Mouse (Mus musculus) CH12.LX (cell line): ENCODE data around the gene Cbr2. TPM values are rescaled to one million over a fixed set of nuclear protein-coding genes. Genes with fewer than 3 reads are reported as not detected.

Experiments used
- DNase-seq: peaks from one replicate; pipeline ENCODE4 v3.0.0-alpha.2; 2013; ENCODE audit errors: extremely low read depth
- H3K27ac ChIP-seq: 2 replicates; pipeline ENCODE4 v1.5.1; 2012; ENCODE audit warnings: low read depth, mild to moderate bottlenecking, control low read depth, moderate library complexity; ENCODE audit not compliant: insufficient read depth
- H3K27me3 ChIP-seq: replicated peaks from 2 replicates; pipeline ENCODE3; 2012; ENCODE audit warnings: inconsistent platforms
- H3K36me3 ChIP-seq, 2 experiments: replicated peaks in 1 of 2; 2 replicates each; pipeline versions ENCODE3 to v1.6.1; 2012; ENCODE audit warnings: inconsistent platforms in 1 of 2, low read length in 1 of 2, mild to moderate bottlenecking in 1 of 2, mixed read lengths in 1 of 2, moderate library complexity in 1 of 2; ENCODE audit not compliant: control insufficient read depth in 1 of 2, insufficient read depth in 1 of 2
- H3K4me1 ChIP-seq, 2 experiments: 2 replicates each; pipeline ENCODE4 v1.6.1; 2012; ENCODE audit warnings: inconsistent platforms in 1 of 2, moderate library complexity in 1 of 2; ENCODE audit not compliant: insufficient read depth in 2 of 2, control insufficient read depth in 1 of 2
- H3K4me2 ChIP-seq: 2 replicates; pipeline ENCODE4 v1.6.1; 2012; ENCODE audit warnings: low read depth, mild to moderate bottlenecking, control low read depth; ENCODE audit not compliant: poor library complexity, insufficient read depth, severe bottlenecking
- H3K4me3 ChIP-seq, 3 experiments: fragments of 150-350 bp in 1 of 3; sonication (generic) in 1 of 3; replicated peaks in 1 of 3; 2 replicates each; pipeline versions ENCODE3 to v1.5.1; 2011 to 2012; ENCODE audit warnings: low read depth in 2 of 3, low read length in 2 of 3, mild to moderate bottlenecking in 2 of 3, moderate library complexity in 2 of 3, control low read depth in 1 of 3, improper control_type of control experiment in 1 of 3, inconsistent platforms in 1 of 3, mixed read lengths in 1 of 3; ENCODE audit not compliant: poor library complexity in 1 of 3
- H3K79me2 ChIP-seq: replicated peaks from 2 replicates; pipeline ENCODE4 v1.6.1; 2012; ENCODE audit warnings: mild to moderate bottlenecking, moderate library complexity; ENCODE audit not compliant: control insufficient read depth, poor library complexity, insufficient read depth, severe bottlenecking; ENCODE audit errors: extremely low read depth
- H3K9ac ChIP-seq: 2 replicates; pipeline ENCODE4 v1.6.1; 2012; ENCODE audit warnings: low read depth, mild to moderate bottlenecking, control low read depth, moderate library complexity; ENCODE audit not compliant: insufficient read depth
- H3K9me3 ChIP-seq: replicated peaks from 2 replicates; pipeline ENCODE3; 2012; ENCODE audit warnings: low read length, inconsistent platforms, mixed read lengths
- BHLHE40 ChIP-seq: IDR thresholded peaks from 2 replicates; pipeline ENCODE4 v1.6.1; 2011; ENCODE audit warnings: mild to moderate bottlenecking, low read depth, low read length, improper control_type of control experiment
- CHD1 ChIP-seq: IDR thresholded peaks from 2 replicates; pipeline ENCODE4 v1.6.1; 2012; ENCODE audit warnings: low read depth, low read length, improper control_type of control experiment, inconsistent platforms
- CHD2 ChIP-seq: IDR thresholded peaks from 2 replicates; pipeline ENCODE4 v1.6.1; 2011; ENCODE audit warnings: low read length, improper control_type of control experiment
- CTCF ChIP-seq, 2 experiments: IDR thresholded peaks in 1 of 2; conservative IDR thresholded peaks in 1 of 2; 2 replicates each; pipeline ENCODE4 v1.5.1; 2011 to 2012; ENCODE audit warnings: low read depth in 2 of 2, low read length in 2 of 2, improper control_type of control experiment in 1 of 2, inconsistent platforms in 1 of 2, mild to moderate bottlenecking in 1 of 2, moderate library complexity in 1 of 2
- ELF1 ChIP-seq: IDR thresholded peaks from 2 replicates; pipeline ENCODE4 v1.6.1; 2014; ENCODE audit warnings: low read depth, mild to moderate bottlenecking, inconsistent platforms, low read length, improper control_type of control experiment
- EP300 ChIP-seq: IDR thresholded peaks from 2 replicates; pipeline ENCODE4 v1.6.1; 2011; ENCODE audit warnings: low read length, improper control_type of control experiment
- ETS1 ChIP-seq: conservative IDR thresholded peaks from 2 replicates; pipeline ENCODE4 v1.6.1; 2012; ENCODE audit warnings: low read depth, mild to moderate bottlenecking, inconsistent platforms, low read length, improper control_type of control experiment, moderate library complexity
- HCFC1 ChIP-seq: IDR thresholded peaks from 2 replicates; pipeline ENCODE4 v1.6.1; 2012; ENCODE audit warnings: low read depth, mild to moderate bottlenecking, inconsistent platforms, low read length, improper control_type of control experiment
- JUN ChIP-seq: IDR thresholded peaks from 2 replicates; pipeline ENCODE4 v1.6.1; 2011; ENCODE audit warnings: low read depth, mild to moderate bottlenecking, low read length, improper control_type of control experiment, moderate library complexity; ENCODE audit not compliant: insufficient read depth
- JUND ChIP-seq: conservative IDR thresholded peaks from 2 replicates; pipeline ENCODE4 v1.6.1; 2011; ENCODE audit warnings: low read depth, low read length, improper control_type of control experiment
- KAT2A ChIP-seq: IDR thresholded peaks from 2 replicates; pipeline ENCODE4 v1.6.1; 2012; ENCODE audit warnings: low read length, improper control_type of control experiment, inconsistent platforms; ENCODE audit not compliant: insufficient replicate concordance
- MAX ChIP-seq: IDR thresholded peaks from 2 replicates; pipeline ENCODE4 v1.6.1; 2011; ENCODE audit warnings: low read length, improper control_type of control experiment
- MAZ ChIP-seq: IDR thresholded peaks from 2 replicates; pipeline ENCODE4 v1.6.1; 2012; ENCODE audit warnings: low read depth, mild to moderate bottlenecking, inconsistent platforms, low read length, improper control_type of control experiment, moderate library complexity
- MEF2A ChIP-seq: IDR thresholded peaks from 2 replicates; pipeline ENCODE4 v1.6.1; 2014; ENCODE audit warnings: low read depth, mild to moderate bottlenecking, inconsistent platforms, low read length, improper control_type of control experiment, borderline replicate concordance
- MXI1 ChIP-seq: IDR thresholded peaks from 2 replicates; pipeline ENCODE4 v1.6.1; 2011; ENCODE audit warnings: mild to moderate bottlenecking, low read depth, low read length, improper control_type of control experiment
- MYC ChIP-seq: IDR thresholded peaks from 2 replicates; pipeline ENCODE4 v1.6.1; 2011; ENCODE audit warnings: low read depth, mild to moderate bottlenecking, improper control_type of control experiment, low read length
- NELFE ChIP-seq: IDR thresholded peaks from 2 replicates; pipeline ENCODE4 v1.6.1; 2011; ENCODE audit warnings: low read depth, low read length, improper control_type of control experiment
- PAX5 ChIP-seq: IDR thresholded peaks from 2 replicates; pipeline ENCODE4 v1.6.1; 2012; ENCODE audit warnings: low read length, inconsistent platforms, mixed read lengths
- POLR2A ChIP-seq: IDR thresholded peaks from 2 replicates; pipeline ENCODE4 v1.6.1; 2011; ENCODE audit warnings: low read depth, mild to moderate bottlenecking, improper control_type of control experiment, low read length
- POLR2AphosphoS2 ChIP-seq: IDR thresholded peaks from 2 replicates; pipeline ENCODE4 v1.6.1; 2011; ENCODE audit warnings: low read depth, low read length, improper control_type of control experiment
- RAD21 ChIP-seq: IDR thresholded peaks from 2 replicates; pipeline ENCODE4 v1.6.1; 2011; ENCODE audit warnings: low read depth, mild to moderate bottlenecking, low read length, improper control_type of control experiment, moderate library complexity
- SIN3A ChIP-seq: IDR thresholded peaks from 2 replicates; pipeline ENCODE4 v1.6.1; 2012; ENCODE audit warnings: low read length, improper control_type of control experiment, inconsistent platforms
- SMC3 ChIP-seq: IDR thresholded peaks from 2 replicates; pipeline ENCODE4 v1.6.1; 2011; ENCODE audit warnings: low read depth, low read length, improper control_type of control experiment
- TBP ChIP-seq: conservative IDR thresholded peaks from 2 replicates; pipeline ENCODE4 v1.6.1; 2011; ENCODE audit warnings: low read depth, low read length, improper control_type of control experiment
- TCF12 ChIP-seq: IDR thresholded peaks from 2 replicates; pipeline ENCODE4 v1.6.1; 2014; ENCODE audit warnings: low read depth, mild to moderate bottlenecking, inconsistent platforms, low read length, improper control_type of control experiment
- UBTF ChIP-seq: IDR thresholded peaks from 2 replicates; pipeline ENCODE4 v1.6.1; 2012; ENCODE audit warnings: low read depth, mild to moderate bottlenecking, inconsistent platforms, low read length, improper control_type of control experiment, moderate library complexity
- USF1 ChIP-seq: IDR thresholded peaks from 2 replicates; pipeline ENCODE4 v1.6.1; 2014; ENCODE audit warnings: low read depth, mild to moderate bottlenecking, inconsistent platforms, low read length, improper control_type of control experiment
- USF2 ChIP-seq: conservative IDR thresholded peaks from 2 replicates; pipeline ENCODE4 v1.6.1; 2011; ENCODE audit warnings: low read depth, low read length, improper control_type of control experiment
- ZKSCAN1 ChIP-seq: IDR thresholded peaks from 2 replicates; pipeline ENCODE4 v1.6.1; 2012; ENCODE audit warnings: low read depth, inconsistent platforms, low read length, improper control_type of control experiment, borderline replicate concordance
- ZMIZ1 ChIP-seq: IDR thresholded peaks from 2 replicates; pipeline ENCODE4 v1.6.1; 2012; ENCODE audit warnings: low read depth, mild to moderate bottlenecking, inconsistent platforms, low read length, improper control_type of control experiment
- ZNF384 ChIP-seq: IDR thresholded peaks from 2 replicates; pipeline ENCODE4 v1.6.1; 2012; ENCODE audit warnings: low read depth, low read length, improper control_type of control experiment, inconsistent platforms
- dilution Hi-C: fragments of 300-500 bp; cut with MboI; formaldehyde crosslinking; loops from 2 replicates; pipeline ENCODE4 v1.14.3; 2020; ENCODE audit warnings: low sequenced_read_pairs; ENCODE audit not compliant: extremely low pct_unique_long_range_greater_than_20kb, extremely low pct_ligation_motif_present
- in situ Hi-C: fragments of 300-500 bp; cut with MboI; formaldehyde crosslinking; loops from 3 replicates; pipeline ENCODE4 v1.14.3; 2019; ENCODE audit warnings: low sequenced_read_pairs, low pct_ligation_motif_present, low pct_unique_long_range_greater_than_20kb, mixed read lengths
- polyA plus RNA-seq: library from polyadenylated mRNA; unstranded; fragments of >175 nt; gene quantifications from 2 replicates; pipeline ENCODE4 v1.2.1, GENCODE M21; 2012; ENCODE audit warnings: low read depth; ENCODE audit not compliant: insufficient read length
- total RNA-seq, 2 experiments: library from RNA; depleted of rRNA; stranded (reverse); fragments of 300-350 nt in 1 of 2; fragments of >200 nt in 1 of 2; gene quantifications; 2 replicates each; pipeline ENCODE4 v1.2.3; 2012 to 2014

Cbr2 gene
- total and polyA plus RNA-seq, 3 experiments = 0.21 TPM; not detected in 2

GRCm38 (mm10) chr11:120727169-120727527 lies 4.8 kb downstream of the Cbr2 start, which contains the start of gene Dcxr:
Gene Dcxr, minus strand, starts transcription at chr11:120727281.
- Histone ChIP-seq H3K36me3 (peaks cover 15 to 36% of the 10 kb centered on the region in 2 experiments), H3K9ac (peak within 1 kb of the TSS; percentile 34), H3K4me2 (peak within 1 kb of the TSS; percentile 53), H3K79me2 (no peaks in the 10 kb centered on the region), H3K4me3 (peak within 1 kb of the TSS; percentile 67 to 93 (median 76)), H3K4me1 (peaks cover 8 to 13% of the 10 kb centered on the region in 2 experiments), H3K9me3 (no peaks in the 10 kb centered on the region), H3K27me3 (peaks cover 31% of the 10 kb centered on the region), H3K27ac (no peak within 1 kb of the TSS)
- in situ Hi-C loops = loop anchor here (5.0 kb wide), 1 partner anchor 40 kb away; no protein-coding TSS in a partner anchor
- TF ChIP-seq EP300 (no peak), BHLHE40 (no peak), ZNF384 (no peak), CHD1 (no peak), CHD2 (peak; percentile 52; the same call in 1 of the 2 replicates), JUN (no peak), SIN3A (peak; percentile 87; the same call in 1 of the 2 replicates), MXI1 (peak; percentile 82), ZMIZ1 (peak; percentile 76), USF2 (peak; percentile 31), JUND (no peak), MEF2A (no peak; the same call in 1 of the 2 replicates), RAD21 (peak; percentile 59), POLR2A (peak; percentile 85), ZKSCAN1 (no peak), POLR2AphosphoS2 (no peak), MYC (peak; percentile 80), UBTF (no peak), NELFE (peak; percentile 61; the same call in 1 of the 2 replicates), TBP (peak; percentile 77), TCF12 (peak; percentile 27; the same call in 1 of the 2 replicates), MAZ (peak; percentile 21; the same call in 1 of the 2 replicates), SMC3 (peak; percentile 54), USF1 (peak; percentile 53), HCFC1 (peak; percentile 41; the same call in 1 of the 2 replicates), KAT2A (no peak), MAX (peak; percentile 75), CTCF (conservative IDR thresholded peaks at IDR 0.05 in 1 of 2, IDR thresholded peaks at IDR 0.05 in 1 of 2; ENCODE audit: low read depth in 2 of 2, low read length in 2 of 2) (peak in 1 of 2 experiments; percentile 78; a peak in 2 of 4 replicates), PAX5 (no peak), ETS1 (no peak), ELF1 (peak; percentile 92)
- DNase-seq = peak; percentile 93
- dilution Hi-C loops = no loop called here
